Mouse (Mus musculus) cerebellum, postnatal 4 days (tissue): Measurements from ENCODE around the gene Htatsf1.

Source experiments
- DNase-seq, 2 experiments: peaks; one replicate each; pipeline ENCODE4 v3.0.0; 2022; ENCODE audit warnings: low spot score in 2 of 2, mixed read lengths in 1 of 2

Gene Htatsf1

GRCm38 (mm10) chrX:57053174-57053992 lies at the start of gene Htatsf1:
Gene Htatsf1 (plus strand): TSS chrX:57053583.
- DNase-seq: peak; percentile 57 to 74

- no peak for DNase-seq
Observed at GRCm38 (mm10) chrX:57012891-57013290, 40.5 kb upstream of the Htatsf1 start.

- DNase-seq: no peak
Observed at GRCm38 (mm10) chrX:57042774-57043173, 10.6 kb upstream of the Htatsf1 start, which contains the start of gene Brs3. Gene Brs3 (plus strand): TSS chrX:57043074.

- no peak for DNase-seq
Observed at GRCm38 (mm10) chrX:57043869-57044268, 9.5 kb upstream of the Htatsf1 start.

- DNase-seq: no peak
Observed at GRCm38 (mm10) chrX:57052848-57053173, 572 bp upstream of the Htatsf1 start.

GRCm38 (mm10) chrX:57053993-57054385 lies 606 bp downstream of the Htatsf1 start:
- no peak for DNase-seq

GRCm38 (mm10) chrX:57081496-57081895 lies 28.1 kb downstream of the Htatsf1 start:
- DNase-seq: no peak

GRCm38 (mm10) chrX:57087806-57088205 lies 34.4 kb downstream of the Htatsf1 start, which contains the start of gene Vgll1:
Gene Vgll1 (plus strand): TSS chrX:57088106.
- DNase-seq: no peak

GRCm38 (mm10) chrX:57103415-57103814 lies 50.0 kb downstream of the Htatsf1 start:
- no peak for DNase-seq

- no peak for DNase-seq
Observed at GRCm38 (mm10) chrX:57106956-57107355, 53.6 kb downstream of the Htatsf1 start.
